Mouse (Mus musculus) frontal cortex, postnatal 36 days (tissue): ENCODE data around the gene Ece1.

ENCODE experiments used
- DNase-seq, 2 experiments: peaks; one replicate each; pipeline ENCODE4 v3.0.0; 2022; ENCODE audit warnings: low spot score in 2 of 2

Gene Ece1

DNA sequence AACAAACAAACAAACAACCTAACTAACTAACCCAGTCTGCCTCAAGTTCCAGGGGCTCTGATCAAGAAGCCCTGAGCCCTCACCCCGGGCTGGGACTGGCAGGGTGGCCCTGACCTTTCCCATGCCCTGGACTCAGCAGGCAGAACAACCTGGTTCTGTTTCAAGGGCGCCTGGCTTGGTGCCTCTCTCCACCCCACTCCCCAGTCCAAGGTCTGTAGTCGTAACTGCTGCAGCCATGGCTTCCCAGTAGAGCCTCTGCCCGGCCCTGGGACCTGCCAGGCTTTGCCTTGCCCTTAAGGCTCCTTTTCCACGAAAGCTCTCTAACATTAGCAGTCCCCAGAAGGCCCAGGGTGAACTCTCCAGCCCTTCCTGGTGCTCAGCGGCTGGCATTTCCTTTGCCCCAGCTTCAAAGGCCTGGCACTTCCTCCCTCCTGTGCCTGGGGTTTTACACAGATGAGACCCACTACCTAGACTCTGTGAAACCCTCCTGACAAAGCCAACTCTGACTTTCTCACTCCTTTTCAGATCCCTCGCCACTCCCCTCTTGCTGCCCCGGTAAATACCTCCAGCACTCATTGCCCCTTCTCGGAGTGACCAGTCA lies 6.2 kb upstream of the Ece1 start:
- no peak for DNase-seq

- DNase-seq, result no peak
Measured at GRCm38 (mm10) chr4:137857116-137857515, 4.9 kb upstream of the Ece1 start.

DNA sequence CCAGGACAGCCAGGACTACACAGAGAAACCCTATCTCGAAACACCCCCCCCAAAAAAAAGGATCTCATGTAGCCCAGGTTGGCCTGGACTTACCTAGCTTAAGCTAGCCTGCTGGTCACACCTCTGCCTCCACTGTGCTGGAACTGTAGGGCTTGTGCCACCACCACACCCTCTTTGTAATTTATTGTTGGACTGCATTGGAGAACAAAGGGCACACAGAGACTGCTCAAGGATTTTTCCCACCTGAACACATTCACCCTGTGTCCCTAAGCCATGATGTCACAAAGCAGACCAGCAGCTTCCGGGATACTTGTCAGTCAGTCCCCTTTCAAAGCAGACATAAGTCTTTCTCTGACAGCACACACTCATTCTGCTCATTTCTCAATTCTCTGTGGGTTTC lies 3.7 kb upstream of the Ece1 start:
- no peak for DNase-seq

DNA sequence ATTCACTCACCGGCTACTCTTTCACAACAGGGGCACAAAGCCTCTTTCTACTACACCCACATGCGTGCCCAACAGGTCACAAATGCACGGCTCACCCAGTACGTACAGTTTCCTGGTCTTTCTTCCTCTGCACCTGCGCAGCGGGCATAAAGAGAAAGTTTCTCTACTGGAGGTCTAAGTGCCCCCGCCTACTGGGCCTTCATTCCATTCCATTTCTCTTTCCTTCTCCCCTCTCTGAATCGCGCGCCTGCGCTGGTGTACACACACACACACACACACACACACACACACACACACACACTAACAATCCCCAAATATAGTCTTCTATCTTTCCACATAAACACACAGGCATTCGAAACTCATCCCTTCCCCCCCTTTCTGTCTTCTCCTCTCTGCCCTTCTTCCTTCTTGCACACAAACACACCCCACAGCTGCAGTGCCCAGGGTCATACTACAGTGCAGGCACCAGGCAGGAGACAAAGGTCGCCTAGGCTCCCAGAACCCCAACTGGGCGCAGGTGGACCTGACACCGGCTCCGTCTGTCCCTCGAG lies 501 bp upstream of the Ece1 start:
- no peak for DNase-seq

DNA sequence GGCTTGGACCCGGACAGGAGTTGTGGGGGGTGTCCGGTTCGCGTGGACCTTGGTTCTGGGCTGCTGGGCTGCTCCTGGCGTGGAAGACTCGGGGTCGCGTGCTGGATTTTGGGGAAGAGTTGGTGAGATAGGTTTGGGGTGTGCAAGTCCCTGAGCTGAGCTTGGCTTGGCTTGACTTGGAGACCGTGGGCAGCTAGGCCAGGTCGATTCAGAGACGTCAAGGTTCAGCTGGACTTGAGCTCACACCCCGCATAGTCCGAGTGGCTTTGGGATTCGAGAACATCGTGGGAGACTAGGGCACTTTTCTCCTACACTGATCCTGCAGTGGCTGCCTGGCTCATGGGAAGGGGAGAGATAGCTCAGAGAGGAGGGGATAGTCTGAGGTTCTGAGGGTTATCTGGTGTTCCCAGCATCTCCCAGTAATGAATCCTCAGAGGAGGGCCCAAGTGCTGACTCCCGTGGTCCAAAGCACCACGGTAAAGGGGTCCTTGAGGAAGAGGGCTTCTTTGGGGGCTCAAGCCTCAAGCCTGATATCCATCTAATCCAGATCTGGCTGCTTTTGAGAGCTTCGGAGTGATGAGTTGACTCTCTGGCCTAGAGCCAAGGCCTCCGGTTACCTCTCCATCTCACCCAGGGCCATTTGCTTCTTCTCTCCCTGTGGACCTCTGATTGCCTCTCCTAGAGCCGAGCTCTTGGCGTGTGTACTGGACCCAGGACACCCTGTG lies 641 bp downstream of the Ece1 start:
- DNase-seq, result peak in 1 of 2 experiments; percentile 21

DNA sequence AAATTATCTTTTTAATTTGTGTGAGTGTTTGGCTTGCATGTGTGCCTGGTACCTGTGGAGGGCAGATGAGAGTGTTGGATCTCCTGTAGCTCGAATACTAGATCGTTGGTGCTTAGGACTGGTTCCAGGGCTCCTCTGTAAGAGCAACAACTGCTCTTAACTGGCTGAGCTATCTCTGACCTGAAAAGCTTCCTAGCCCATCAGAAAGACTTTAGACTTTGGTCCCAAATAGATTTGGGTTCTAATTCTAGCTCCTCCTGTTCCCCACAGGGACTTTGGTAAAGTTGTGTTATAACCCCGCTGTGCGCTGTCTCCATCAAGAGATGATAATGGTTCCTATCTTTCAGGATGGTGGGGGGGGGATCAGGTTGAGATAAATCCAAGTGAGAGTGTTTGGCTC lies 2.0 kb downstream of the Ece1 start:
- no peak for DNase-seq

GRCm38 (mm10) chr4:137864769-137865168 lies 2.7 kb downstream of the Ece1 start:
- DNase-seq, result peak in 1 of 2 experiments; percentile 65

- DNase-seq, result peak; percentile 53 to 65
Measured at GRCm38 (mm10) chr4:137865221-137865641, 3.2 kb downstream of the Ece1 start.

GRCm38 (mm10) chr4:137866206-137866863 lies 4.3 kb downstream of the Ece1 start:
- DNase-seq, result no peak

DNA sequence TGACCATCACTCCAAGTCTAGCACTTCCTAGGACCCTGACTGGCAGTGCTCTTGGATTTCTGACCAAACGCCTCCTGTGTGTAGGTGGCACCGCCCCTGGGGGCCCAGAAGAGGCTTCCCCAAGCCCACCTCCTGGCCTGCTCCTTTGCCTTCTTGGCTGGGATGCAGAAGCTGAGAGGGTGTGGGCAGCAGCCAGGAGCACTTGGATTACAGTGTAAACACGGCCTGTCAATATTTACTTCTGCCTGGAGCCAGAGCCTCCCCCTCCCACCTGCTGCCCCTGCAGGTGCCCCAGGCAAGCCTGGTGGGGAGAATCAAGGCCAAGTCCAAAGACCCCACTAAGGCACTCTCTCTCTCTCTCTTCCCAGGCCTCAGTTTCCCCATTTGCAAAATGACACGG lies 5.2 kb downstream of the Ece1 start:
- DNase-seq, result no peak

GRCm38 (mm10) chr4:137867675-137868257 lies 5.7 kb downstream of the Ece1 start:
- DNase-seq, result no peak

DNA sequence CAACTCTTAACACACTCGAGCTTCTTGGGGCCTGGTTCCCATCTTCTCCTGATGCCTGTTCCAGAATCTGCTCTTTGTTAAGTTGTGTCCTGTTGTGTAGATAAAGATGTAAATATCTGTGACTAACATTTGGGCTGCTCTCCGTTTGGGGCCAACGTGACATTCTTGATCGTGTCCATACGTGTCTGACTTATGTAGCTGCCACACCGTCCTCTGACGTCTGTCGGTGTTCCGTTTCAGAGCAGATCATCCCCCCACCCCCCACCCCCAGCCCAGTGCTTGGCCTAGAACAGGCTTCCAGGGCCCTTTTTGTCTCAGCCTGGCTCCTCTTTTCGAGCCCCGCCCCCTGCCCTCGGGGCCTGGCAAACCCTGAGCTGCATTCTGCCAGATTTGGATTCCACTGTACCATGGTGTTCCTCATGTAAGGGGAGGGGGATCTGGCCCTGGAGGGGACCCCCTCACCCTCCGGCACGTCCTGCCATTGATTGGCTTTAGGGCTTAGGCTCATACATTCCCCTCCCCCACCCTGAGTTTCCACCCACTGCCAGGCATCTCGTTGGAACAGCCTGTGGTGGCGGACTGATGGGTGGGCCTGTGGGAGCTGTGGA lies 7.7 kb downstream of the Ece1 start:
- no peak for DNase-seq

DNA sequence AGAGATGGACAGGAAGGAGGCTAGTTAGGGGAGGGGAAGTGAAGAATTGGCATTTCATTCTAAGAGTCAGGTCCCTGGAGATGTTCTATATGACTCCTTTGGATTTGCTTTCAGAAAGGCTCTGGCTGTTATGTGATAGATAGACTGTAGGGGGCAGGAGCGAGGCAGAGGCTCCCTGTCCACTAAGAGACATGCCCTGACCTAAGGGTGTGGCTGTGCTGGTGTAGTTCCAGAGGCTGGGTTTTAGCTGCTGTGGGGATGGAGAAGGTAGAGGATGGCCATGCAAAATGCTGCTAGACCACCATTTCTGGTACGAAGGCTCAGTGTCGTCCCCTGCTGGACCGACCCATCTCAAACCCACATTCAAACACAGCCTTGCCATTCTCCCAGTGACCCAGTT lies 8.9 kb downstream of the Ece1 start:
- DNase-seq, result no peak

DNA sequence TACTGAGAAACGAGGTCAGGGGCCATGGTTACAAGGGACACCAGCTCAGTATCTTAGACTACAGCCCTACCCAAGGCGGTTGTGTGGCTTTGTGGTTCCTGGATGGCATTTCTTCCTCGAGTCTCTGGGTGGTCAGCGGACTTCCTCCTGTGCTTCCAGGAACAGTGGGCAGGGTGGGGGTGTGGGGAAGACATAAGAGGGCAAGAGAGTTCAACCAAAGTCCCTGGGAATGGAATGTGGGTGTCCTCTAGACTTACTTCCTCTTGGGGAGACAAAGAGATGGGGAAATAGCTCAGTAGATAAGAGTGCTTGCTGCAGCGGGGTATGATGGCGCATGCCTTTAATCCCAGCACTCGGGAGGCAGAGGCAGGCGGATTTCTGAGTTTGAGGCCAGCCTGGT lies 9.4 kb downstream of the Ece1 start:
- no peak for DNase-seq

- no peak for DNase-seq
Measured at GRCm38 (mm10) chr4:137874337-137874736, 12.3 kb downstream of the Ece1 start.

- DNase-seq, result no peak
Measured at GRCm38 (mm10) chr4:137874826-137875225, 12.8 kb downstream of the Ece1 start.

DNA sequence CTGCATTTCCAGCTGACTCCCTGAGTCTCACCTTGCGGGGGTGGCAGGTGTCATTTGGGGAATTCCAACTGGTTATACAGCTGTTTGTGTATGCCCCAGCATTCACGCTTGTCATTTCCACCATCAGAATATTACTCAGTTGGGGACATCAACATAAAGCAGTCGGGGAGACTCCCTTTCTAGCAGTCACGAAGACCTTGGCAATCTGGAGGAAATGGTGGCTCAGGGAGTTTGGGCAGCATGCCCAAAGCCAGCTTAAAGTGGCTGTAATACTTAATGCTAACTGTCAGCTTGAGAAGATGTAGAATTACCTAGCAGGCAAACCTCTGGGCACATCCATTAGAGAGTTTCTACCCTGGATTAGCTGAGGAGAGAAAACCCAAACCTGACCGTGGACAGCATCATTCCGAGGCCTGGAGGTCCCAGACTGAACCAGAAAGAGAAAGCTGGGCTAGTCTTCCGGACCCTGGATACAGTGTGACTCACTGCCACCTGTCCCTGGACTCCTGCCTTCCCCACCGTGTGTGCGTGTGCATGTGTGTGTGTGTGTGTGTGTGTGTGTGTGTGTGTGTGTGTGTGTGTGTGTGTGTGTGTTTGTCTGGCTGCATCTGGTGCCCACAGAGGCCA lies 13.5 kb downstream of the Ece1 start:
- DNase-seq, result no peak

DNA sequence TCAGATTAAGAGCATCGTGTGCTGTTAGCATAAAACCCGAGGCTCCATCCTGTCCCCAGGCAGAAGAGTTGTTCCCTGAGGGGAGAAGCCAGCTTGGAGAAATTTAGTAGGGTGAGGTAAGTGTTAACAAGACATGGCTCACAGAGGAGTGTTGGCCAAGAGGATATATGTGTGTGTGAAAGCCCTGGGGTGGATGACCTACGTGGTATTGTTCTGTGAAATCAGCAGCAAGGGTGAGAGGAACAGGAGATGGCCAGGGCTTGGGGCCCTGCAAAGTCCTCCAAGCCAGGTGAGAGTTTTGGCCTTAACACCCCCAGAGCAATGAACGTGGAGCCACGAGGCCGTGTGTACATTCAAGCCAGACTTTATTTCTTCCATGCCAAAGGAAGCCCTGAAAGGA lies 14.8 kb downstream of the Ece1 start:
- no peak for DNase-seq

GRCm38 (mm10) chr4:137877432-137877881 lies 15.4 kb downstream of the Ece1 start:
- DNase-seq, result no peak

DNA sequence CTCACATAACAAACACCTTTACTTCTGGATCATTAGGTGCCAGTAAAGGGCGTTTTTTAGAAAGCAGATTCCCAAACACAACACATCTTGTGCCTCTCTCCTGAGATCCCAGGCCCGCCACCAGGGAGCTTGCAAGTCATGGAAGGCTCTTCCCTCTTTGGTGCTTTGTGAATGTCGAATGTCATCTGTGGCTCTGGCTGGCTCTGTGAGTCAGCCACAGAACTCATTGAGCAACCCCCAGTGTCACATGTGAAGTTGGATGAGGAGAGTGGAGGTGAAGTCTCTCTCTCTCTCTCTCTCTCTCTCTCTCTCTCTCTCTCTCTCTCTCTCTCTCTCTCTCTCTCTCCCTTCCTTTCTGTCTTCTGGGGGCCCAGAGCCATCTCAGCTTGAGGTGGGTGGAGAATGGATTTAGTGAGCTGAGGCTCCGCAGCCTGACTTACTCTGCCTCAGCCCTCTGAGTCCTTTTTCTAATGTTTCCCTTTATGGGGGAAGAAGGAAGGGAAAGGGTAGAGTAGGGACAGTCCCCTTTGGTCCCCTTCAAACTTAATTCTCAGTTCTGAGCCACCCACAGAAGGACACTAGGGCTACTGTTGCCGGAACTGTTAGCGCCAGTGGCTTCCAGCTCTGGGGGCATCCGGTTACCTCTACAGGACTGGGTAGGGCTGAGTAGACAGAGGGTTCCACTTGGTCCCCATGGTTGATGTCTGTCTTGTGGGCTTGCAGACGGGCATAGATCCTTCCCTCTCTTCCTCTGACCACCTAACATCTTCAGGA lies 17.5 kb downstream of the Ece1 start:
- DNase-seq, result no peak

- DNase-seq, result no peak
Measured at GRCm38 (mm10) chr4:137881445-137881844, 19.4 kb downstream of the Ece1 start.
